Mouse (Mus musculus) embryonic facial prominence, embryonic 13.5 days (tissue): ENCODE results near the gene Fezf1. TPM values are rescaled to one million over a fixed set of nuclear protein-coding genes. Genes with fewer than 3 reads are reported as not detected.

Source experiments
- ATAC-seq: fragments of 200-750 bp; cut with Nextera tagmentation; 2 replicates; pipeline ENCODE4 v1.8.0; 2017; ENCODE audit warnings: low read depth; ENCODE audit not compliant: insufficient number of reproducible peaks, insufficient read depth, low FRiP score, low TSS enrichment
- H3K27ac ChIP-seq: fragments of 300-500 bp; sonication (generic); 2 replicates; pipeline ENCODE4 v1.5.1; 2015; ENCODE audit warnings: moderate library complexity, mild to moderate bottlenecking, inconsistent platforms
- H3K27me3 ChIP-seq: fragments of 300-500 bp; sonication (generic); 2 replicates; pipeline ENCODE4 v1.6.1; 2015; ENCODE audit warnings: mild to moderate bottlenecking, inconsistent platforms
- H3K36me3 ChIP-seq: fragments of 300-500 bp; sonication (generic); 2 replicates; pipeline ENCODE4 v1.6.1; 2015; ENCODE audit warnings: mild to moderate bottlenecking, inconsistent platforms
- H3K4me1 ChIP-seq: fragments of 300-500 bp; sonication (generic); 2 replicates; pipeline ENCODE4 v1.6.1; 2015; ENCODE audit warnings: inconsistent platforms
- H3K4me2 ChIP-seq: fragments of 300-500 bp; sonication (generic); 2 replicates; pipeline ENCODE4 v1.6.1; 2015; ENCODE audit warnings: moderate library complexity, mild to moderate bottlenecking, inconsistent platforms
- H3K4me3 ChIP-seq: fragments of 300-500 bp; sonication (generic); 2 replicates; pipeline ENCODE4 v1.5.1; 2015; ENCODE audit warnings: mild to moderate bottlenecking, inconsistent platforms
- H3K9ac ChIP-seq: fragments of 300-500 bp; sonication (generic); 2 replicates; pipeline ENCODE4 v1.6.1; 2015; ENCODE audit warnings: mild to moderate bottlenecking, inconsistent platforms
- H3K9me3 ChIP-seq: fragments of 300-500 bp; sonication (generic); 2 replicates; pipeline ENCODE4 v1.6.1; 2016; ENCODE audit warnings: inconsistent platforms
- WGBS: fragments of 180-500 bp; shearing (Covaris S2); methylation state at CpG from one replicate; pipeline ENCODE4 v1.1.7; 2015; ENCODE audit warnings: mixed read lengths; 5-methylcytosine and 5-hydroxymethylcytosine counted together
- polyA plus RNA-seq: library from polyadenylated mRNA; unstranded; fragments of >200 nt; fragmentation: Nextera tagmentation; extraction: Ambion mirVana; gene quantifications from 2 replicates; pipeline ENCODE4 v1.2.1, GENCODE M21; 2015

Gene Fezf1
- polyA plus RNA-seq, 1 experiment from 2014 or later = 9.3 TPM

DNA sequence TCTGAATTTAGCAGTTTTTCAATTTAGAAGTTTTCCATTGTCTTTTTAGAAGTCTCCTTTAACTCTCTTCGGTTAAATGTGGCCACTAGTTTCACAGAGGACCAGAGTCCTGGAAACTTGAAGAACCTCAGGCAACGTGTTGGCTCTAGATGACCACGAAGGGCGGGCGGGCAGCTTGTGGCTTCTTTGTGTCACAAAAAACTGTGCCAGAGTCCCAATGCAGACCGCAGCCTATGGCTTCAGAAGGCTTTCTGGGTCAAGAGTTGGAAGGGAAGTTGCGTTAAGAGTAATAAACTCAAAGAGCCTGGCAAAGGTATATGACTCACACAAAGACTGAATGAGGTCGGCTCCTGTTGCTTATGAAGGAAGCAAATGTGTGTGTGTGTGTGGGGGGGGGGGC is 7.0 kb upstream of the Fezf1 start:
- no peak overlapping the region for H3K9ac ChIP-seq
- H3K4me2 ChIP-seq = no peak overlapping the region
- H3K9me3 ChIP-seq = no peaks in the 10 kb centered on the region
- peaks cover 9% of the 10 kb centered on the region for H3K4me1 ChIP-seq
- H3K4me3 ChIP-seq = no peak overlapping the region
- no peaks in the 10 kb centered on the region for H3K36me3 ChIP-seq
- no peak for ATAC-seq
- 5% methylated on average over 8 of the region's 8 CpGs for WGBS
- peaks cover 91% of the 10 kb centered on the region for H3K27me3 ChIP-seq
- peak overlapping the region; percentile 39; the same call in 1 of the 2 replicates for H3K27ac ChIP-seq

DNA sequence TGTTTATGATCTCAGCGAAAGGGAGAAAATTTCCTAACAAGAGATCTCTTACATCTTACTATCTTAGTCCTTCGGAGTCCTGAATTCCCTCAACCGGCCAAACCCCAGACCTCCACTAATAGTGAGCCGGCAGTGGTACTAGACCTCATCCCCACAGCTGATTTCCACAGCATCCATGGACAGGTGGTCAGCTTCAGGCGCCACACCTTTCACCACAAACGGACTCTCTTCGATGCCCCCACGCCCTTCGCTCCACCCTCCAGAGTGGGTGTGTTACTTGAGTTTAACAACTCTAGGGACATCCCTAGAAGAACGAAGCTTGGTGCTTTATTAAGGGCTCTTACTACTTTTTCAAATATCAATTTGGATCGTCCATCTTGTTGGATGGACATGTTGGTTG is 6.5 kb upstream of the Fezf1 start:
- H3K4me1 ChIP-seq = peaks cover 8% of the 10 kb centered on the region
- whole genome bisulfite sequencing = 5% methylated on average over 11 of the region's 11 CpGs
- H3K4me3 ChIP-seq = no peak overlapping the region
- H3K9me3 ChIP-seq = no peaks in the 10 kb centered on the region
- H3K36me3 ChIP-seq = no peaks in the 10 kb centered on the region
- H3K27ac ChIP-seq = no peak overlapping the region
- ATAC-seq = no peak
- peaks cover 91% of the 10 kb centered on the region for H3K27me3 ChIP-seq
- H3K9ac ChIP-seq = no peak overlapping the region
- no peak overlapping the region for H3K4me2 ChIP-seq

DNA sequence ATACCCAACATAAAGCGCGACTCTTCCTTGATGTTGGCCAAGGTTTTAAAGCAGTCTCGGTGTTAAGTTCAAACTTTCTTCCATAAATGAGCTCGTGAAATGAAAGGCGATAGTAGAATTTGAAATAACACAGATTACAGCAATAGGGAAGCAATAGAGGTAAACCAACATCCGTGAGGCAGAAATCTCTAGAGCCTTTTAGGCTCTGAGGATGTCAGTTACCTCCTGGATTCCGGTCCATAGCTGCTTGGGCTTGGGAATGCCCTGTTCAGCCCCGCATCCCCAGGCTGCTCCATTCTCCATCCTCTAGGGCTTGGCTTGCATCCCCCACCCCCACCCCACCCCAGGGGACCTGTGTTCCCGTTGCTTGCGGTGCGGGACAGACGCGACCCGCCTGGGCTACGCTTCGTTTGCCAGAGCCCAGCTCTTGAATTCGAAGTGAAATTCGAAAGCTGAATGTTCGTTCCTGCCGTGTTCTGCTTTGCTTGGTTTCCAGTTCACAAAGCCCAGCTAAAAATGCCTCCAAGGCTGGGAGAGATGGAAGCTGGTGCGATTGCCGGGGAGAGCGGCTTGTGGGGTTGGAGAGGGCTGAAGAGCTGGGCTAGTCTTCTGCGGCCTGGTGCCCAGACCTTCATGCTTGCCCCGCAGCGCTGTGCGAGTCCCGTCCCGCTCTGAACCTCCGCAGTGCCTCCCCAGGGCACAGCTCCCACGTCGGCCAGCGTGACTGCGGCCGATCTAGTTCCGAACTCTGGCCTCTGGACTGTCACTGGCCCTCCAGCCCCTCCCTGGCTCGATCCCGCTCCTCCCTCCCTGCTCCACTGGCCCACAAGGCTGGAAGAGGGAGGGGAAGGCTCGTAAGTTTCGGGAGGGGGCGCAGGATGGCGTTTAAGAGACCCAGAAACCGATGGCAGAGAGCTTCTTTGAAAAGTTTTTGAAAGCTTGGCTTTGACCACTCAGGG is 5.5 kb upstream of the Fezf1 start:
- Histone ChIP-seq H3K9ac (peak overlapping the region; percentile 49), H3K27ac (no peak overlapping the region)
- WGBS = under 1% methylated on average over 43 of the region's 43 CpGs

DNA sequence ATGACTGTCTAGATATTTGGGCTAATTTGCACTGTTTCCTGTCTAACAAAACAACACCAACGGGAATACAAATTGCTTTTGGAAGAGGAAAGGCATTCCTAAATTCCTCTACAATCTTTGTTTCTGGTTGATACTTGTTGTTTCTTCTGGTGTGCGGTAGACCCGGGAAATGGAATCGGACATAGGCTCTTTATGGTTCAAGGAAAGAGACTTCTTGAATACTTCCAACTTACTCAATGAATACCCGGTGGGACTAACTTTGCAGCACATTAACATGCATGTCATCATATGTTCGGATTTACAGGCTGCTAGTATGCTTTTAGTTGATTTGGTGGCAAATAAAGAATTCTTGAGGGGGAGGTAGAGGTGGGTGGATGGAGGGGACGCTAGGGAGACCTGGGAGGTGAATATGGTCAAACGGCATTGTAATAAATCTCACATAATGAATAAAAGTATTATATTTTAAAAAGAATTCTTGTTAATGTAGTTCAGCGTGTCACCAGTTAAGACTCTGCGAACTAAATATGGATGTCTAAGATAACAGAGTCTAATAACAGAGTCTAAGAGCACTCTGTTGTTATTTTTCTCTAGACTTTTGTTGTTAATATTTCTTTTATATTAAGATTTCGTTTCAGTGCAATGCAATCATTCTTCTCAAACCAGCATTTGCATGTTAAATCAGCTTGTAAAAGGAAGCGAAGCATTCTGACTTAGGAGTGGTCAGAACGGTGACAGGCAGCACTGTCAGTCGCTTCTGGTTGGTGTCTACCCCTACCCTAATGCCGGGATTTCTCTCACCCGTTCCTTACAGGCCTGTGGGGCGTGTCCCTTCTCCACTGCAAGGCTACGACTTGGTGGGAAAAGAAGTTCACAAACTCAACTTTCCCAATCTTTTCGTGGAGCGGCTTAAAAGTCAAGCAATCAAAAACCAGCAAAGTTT is 4.3 kb upstream of the Fezf1 start:
- 3% methylated on average over 20 of the region's 20 CpGs for WGBS
- ATAC-seq = no peak
- Histone ChIP-seq H3K36me3 (no peaks in the 10 kb centered on the region), H3K9ac (no peak overlapping the region), H3K27ac (no peak overlapping the region), H3K4me1 (peaks cover 30% of the 10 kb centered on the region), H3K4me2 (no peak overlapping the region), H3K27me3 (peaks cover 90% of the 10 kb centered on the region), H3K4me3 (0 out of 2 replicates have a peak overlapping the region, but pooled peaks have one; percentile 5), H3K9me3 (no peaks in the 10 kb centered on the region)

More for the DNA sequence above, 5.5 kb upstream of the Fezf1 start:
- Histone ChIP-seq H3K4me3 (peak overlapping the region; percentile 29), H3K9me3 (no peaks in the 10 kb centered on the region), H3K4me2 (peak overlapping the region; percentile 48), H3K36me3 (no peaks in the 10 kb centered on the region), H3K4me1 (peaks cover 18% of the 10 kb centered on the region), H3K27me3 (peaks cover 90% of the 10 kb centered on the region)
- ATAC-seq = no peak

DNA sequence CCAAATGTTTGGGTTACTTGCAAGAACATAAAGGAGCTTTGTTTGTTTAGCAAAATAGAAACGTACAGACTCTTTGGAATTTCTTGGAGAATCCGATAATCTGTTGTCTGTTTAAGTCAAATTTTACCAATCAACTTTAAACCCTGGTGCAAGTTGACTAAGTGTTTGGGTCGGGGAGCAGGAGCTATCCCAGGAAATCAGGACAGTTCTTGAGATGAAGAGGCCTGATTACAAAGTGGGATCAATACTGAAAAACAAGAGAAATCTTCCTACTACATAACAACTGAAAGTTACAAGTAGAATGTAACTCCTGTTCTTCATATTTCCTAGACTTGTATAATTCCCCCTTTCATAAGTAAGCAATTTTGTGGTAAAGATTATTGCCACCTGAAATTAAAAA is 3.3 kb upstream of the Fezf1 start:
- Histone ChIP-seq H3K36me3 (no peaks in the 10 kb centered on the region), H3K27ac (no peak overlapping the region), H3K27me3 (peaks cover 91% of the 10 kb centered on the region), H3K4me1 (peaks cover 32% of the 10 kb centered on the region), H3K9me3 (no peaks in the 10 kb centered on the region), H3K4me3 (no peak overlapping the region), H3K9ac (no peak overlapping the region), H3K4me2 (no peak overlapping the region)
- WGBS = under 1% methylated on average over 3 of the region's 3 CpGs
- no peak for ATAC-seq

DNA sequence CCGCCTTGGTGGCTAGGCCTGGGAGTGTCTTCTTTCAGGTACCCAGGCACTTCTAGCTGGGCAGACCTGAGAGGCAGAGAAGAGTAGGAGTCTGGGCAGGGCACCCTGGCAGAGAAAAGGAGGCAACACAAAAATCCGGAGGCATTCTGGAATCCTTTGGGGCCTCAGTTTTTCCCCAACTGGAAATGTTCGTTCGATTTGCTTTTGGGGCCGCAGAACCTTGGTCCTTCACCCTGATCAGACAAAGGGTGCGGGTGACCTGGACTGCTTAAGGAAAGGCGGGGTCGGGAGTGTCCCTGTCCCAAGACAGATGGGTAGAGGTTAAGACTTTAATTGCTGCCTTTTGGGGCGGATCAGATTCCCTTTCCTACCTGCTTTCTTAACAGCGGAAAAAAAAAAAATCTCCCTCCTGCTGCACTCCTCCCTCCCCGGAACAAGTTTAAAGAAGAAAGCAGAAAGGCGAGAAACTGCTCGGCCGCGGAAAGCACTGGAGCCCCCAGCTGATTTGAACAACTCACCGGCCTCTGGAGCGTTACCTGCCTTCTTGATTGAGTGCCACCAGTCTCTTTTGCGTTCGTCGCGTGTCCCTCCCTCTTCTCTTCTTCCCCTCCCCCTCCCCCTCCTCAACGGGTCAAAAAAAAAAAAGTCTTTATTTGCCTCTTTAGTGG is 2.3 kb upstream of the Fezf1 start:
- H3K9ac ChIP-seq = peak overlapping the region; percentile 61
- peaks cover 32% of the 10 kb centered on the region for H3K4me1 ChIP-seq
- under 1% methylated on average over 22 of the region's 22 CpGs for WGBS
- no peaks in the 10 kb centered on the region for H3K36me3 ChIP-seq
- H3K4me2 ChIP-seq = 0 out of 2 replicates have a peak overlapping the region, but pooled peaks have one; percentile 79
- no peaks in the 10 kb centered on the region for H3K9me3 ChIP-seq
- H3K27ac ChIP-seq = peak overlapping the region; percentile 71; the same call in 1 of the 2 replicates
- H3K27me3 ChIP-seq = peaks cover 91% of the 10 kb centered on the region
- H3K4me3 ChIP-seq = peak overlapping the region; percentile 47
- no peak for ATAC-seq

DNA sequence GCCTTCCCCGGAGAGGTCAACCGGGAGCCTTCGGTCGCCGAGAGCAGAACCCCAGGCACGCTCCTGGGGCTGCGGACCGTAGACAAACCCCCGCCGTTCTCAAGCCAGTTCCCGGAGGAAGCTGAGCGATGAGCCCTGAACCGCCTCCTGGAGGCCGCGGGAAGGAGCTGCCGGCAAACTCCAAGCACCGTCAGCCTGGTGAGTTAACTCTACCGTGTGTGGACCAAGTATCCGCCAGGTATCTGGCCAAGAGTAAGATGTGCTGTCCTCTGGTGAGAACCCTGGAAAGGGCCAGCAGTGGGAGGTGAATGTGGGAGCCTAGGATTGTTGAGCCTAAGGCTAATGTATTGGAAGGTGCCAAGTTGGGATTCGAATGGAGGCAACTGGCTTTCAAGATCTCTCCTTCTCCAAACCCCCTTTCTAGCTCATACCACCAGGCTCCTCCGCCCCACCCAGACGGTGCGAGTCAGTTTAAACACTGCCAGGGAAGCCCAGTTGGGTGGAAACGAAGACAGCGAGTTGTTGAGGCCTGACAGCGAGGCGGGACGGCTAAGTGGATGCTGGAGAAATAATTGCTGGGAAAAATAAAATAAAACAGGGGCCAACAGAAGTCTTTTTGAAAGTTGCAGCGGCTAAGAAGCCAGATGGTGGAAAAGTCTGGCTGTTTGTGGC is 1.6 kb upstream of the Fezf1 start:
- ATAC-seq = peak; percentile 53; the same call in 1 of the 2 replicates
- WGBS = under 1% methylated on average over 29 of the region's 29 CpGs

DNA sequence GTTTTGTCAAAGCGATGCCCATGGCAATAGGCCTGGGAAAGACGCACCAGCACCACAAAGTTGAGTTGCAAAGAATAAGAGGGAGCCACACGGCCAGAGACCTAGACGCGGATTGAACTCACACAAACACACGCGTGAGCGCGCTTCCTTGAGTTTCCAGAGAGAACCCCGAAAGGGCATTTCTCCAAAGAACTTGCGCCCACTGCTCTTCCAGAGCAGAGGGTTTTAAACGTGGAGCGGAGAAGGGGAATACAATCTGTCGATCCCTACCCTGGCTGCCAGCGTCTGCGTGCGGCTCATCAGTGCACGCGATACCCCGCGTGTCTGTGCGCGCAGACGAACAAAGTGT is 865 bp upstream of the Fezf1 start:
- H3K4me3 ChIP-seq = peak overlapping the region; percentile 47
- H3K4me1 ChIP-seq = peaks cover 32% of the 10 kb centered on the region
- H3K9me3 ChIP-seq = no peaks in the 10 kb centered on the region
- H3K9ac ChIP-seq = peak overlapping the region; percentile 61; the same call in 1 of the 2 replicates
- peak overlapping the region; percentile 79 for H3K4me2 ChIP-seq
- peak overlapping the region; percentile 71 for H3K27ac ChIP-seq
- WGBS = under 1% methylated on average over 24 of the region's 24 CpGs
- no peaks in the 10 kb centered on the region for H3K36me3 ChIP-seq
- ATAC-seq = no peak
- H3K27me3 ChIP-seq = peaks cover 90% of the 10 kb centered on the region

More for the DNA sequence above, 1.6 kb upstream of the Fezf1 start:
- peaks cover 90% of the 10 kb centered on the region for H3K27me3 ChIP-seq
- H3K36me3 ChIP-seq = no peaks in the 10 kb centered on the region
- H3K4me1 ChIP-seq = peaks cover 32% of the 10 kb centered on the region
- peak overlapping the region; percentile 71 for H3K27ac ChIP-seq
- H3K9ac ChIP-seq = peak overlapping the region; percentile 61
- peak overlapping the region; percentile 47 for H3K4me3 ChIP-seq
- no peaks in the 10 kb centered on the region for H3K9me3 ChIP-seq
- H3K4me2 ChIP-seq = peak overlapping the region; percentile 79

DNA sequence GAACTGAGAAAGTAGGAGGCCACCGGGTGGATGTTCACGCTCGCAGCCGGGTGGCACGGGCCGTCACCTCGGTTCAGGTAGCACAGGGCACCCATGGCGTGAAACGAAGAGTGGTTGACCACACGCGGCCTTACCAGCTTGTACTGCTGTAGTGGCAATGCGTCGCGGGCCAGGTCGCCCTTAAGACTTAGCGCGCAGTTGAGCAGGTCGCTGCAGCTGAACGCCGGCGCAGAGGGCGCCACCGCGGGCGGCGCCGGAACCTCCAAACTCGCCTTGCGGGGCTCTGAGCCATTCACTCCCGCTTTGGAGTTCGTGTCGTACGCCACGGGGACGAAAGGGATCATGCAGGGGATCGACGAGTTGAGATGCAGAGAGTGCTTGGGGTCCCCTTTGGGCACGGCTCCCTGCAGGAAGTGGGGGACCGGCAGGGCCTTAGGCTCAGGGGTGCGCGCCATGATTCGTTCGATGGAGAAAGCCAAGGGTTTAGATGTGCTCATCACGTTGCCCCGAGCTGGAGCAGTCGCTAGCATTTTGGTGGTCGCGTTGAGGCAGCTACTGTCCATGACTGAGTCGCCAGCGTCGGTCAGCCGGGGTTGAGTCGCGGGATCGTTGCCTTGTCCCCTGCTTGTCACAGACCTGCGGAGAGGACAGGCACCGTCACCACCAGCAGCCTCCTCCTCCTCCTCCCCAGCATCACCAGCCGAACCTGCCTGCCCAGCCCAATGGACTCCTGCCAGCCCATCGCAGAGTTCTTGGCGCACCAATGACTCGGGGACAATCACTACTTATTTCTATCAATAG is 450 bp downstream of the Fezf1 start:
- H3K27me3 ChIP-seq = peaks cover 90% of the 10 kb centered on the region
- under 1% methylated on average over 61 of the region's 61 CpGs for WGBS
- no peaks in the 10 kb centered on the region for H3K36me3 ChIP-seq
- ATAC-seq = no peak
- H3K27ac ChIP-seq = peak overlapping the region; percentile 55
- peak overlapping the region; percentile 79 for H3K4me2 ChIP-seq
- H3K9ac ChIP-seq = peak overlapping the region; percentile 61
- no peaks in the 10 kb centered on the region for H3K9me3 ChIP-seq
- peaks cover 26% of the 10 kb centered on the region for H3K4me1 ChIP-seq
- peak overlapping the region; percentile 47 for H3K4me3 ChIP-seq
